Mouse (Mus musculus) neutrophil, adult 5-6 weeks (primary cell): ENCODE results near the gene Plppr4. TPM values are rescaled to one million over a fixed set of nuclear protein-coding genes. Genes with fewer than 3 reads are reported as not detected.

Experiments
- ATAC-seq: fragments of 151-379, 151-347 bp; 2 replicates; pipeline ENCODE4 v1.8.0; 2017; ENCODE audit warnings: mild to moderate bottlenecking, moderate TSS enrichment; ENCODE audit not compliant: insufficient number of reproducible peaks, poor library complexity, low FRiP score, severe bottlenecking; ENCODE audit errors: extremely low read depth
- total RNA-seq: library from RNA; stranded (forward); fragments of 200-1000 nt; gene quantifications from 2 replicates; pipeline ENCODE4 v1.2.3, GENCODE M21; 2017

Plppr4 gene
- 0.12 TPM in 1 of 2 replicates, not detected in the other for total RNA-seq

GRCm38 (mm10) chr3:117360528-117360927 lies at the start of gene Plppr4:
Gene Plppr4, minus strand, starts transcription at chr3:117360876.
- ATAC-seq: no peak

- ATAC-seq: no peak
Observed at GRCm38 (mm10) chr3:117405821-117406220, 45.1 kb upstream of the Plppr4 start.

- ATAC-seq: no peak
Observed at GRCm38 (mm10) chr3:117403740-117404139, 43.1 kb upstream of the Plppr4 start.

GRCm38 (mm10) chr3:117366041-117366440 lies 5.4 kb upstream of the Plppr4 start:
- no peak for ATAC-seq

GRCm38 (mm10) chr3:117359686-117360521 lies 772 bp downstream of the Plppr4 start:
- ATAC-seq: no peak

- no peak for ATAC-seq
Observed at GRCm38 (mm10) chr3:117358981-117359628, 1.6 kb downstream of the Plppr4 start.

GRCm38 (mm10) chr3:117357367-117357766 lies 3.3 kb downstream of the Plppr4 start:
- no peak for ATAC-seq

GRCm38 (mm10) chr3:117353940-117354339 lies 6.7 kb downstream of the Plppr4 start:
- ATAC-seq: no peak

- ATAC-seq: no peak
Observed at GRCm38 (mm10) chr3:117346351-117346750, 14.3 kb downstream of the Plppr4 start.

GRCm38 (mm10) chr3:117331502-117331901 lies 29.2 kb downstream of the Plppr4 start:
- ATAC-seq: no peak

- no peak for ATAC-seq
Observed at GRCm38 (mm10) chr3:117329485-117329884, 31.2 kb downstream of the Plppr4 start.

GRCm38 (mm10) chr3:117326551-117326950 lies 34.1 kb downstream of the Plppr4 start:
- no peak for ATAC-seq

GRCm38 (mm10) chr3:117319671-117320070 lies 41.0 kb downstream of the Plppr4 start:
- no peak for ATAC-seq

- ATAC-seq: no peak
Observed at GRCm38 (mm10) chr3:117313339-117313738, 47.3 kb downstream of the Plppr4 start.

- no peak for ATAC-seq
Observed at GRCm38 (mm10) chr3:117312097-117312496, 48.6 kb downstream of the Plppr4 start.

GRCm38 (mm10) chr3:117310801-117311368 lies 49.8 kb downstream of the Plppr4 start:
- no peak for ATAC-seq

- no peak for ATAC-seq
Observed at GRCm38 (mm10) chr3:117309580-117309910, 51.1 kb downstream of the Plppr4 start.

- no peak for ATAC-seq
Observed at GRCm38 (mm10) chr3:117308895-117309579, 51.6 kb downstream of the Plppr4 start.

GRCm38 (mm10) chr3:117307555-117307954 lies 53.1 kb downstream of the Plppr4 start:
- ATAC-seq: no peak
